Mouse (Mus musculus): ENCODE measurements around the gene Wdr81. TPM values are rescaled to one million over a fixed set of nuclear protein-coding genes. Genes with fewer than 3 reads are reported as not detected.

The Wdr81 gene
- polyA plus RNA-seq, 1 experiment = 24.8 TPM

DNA sequence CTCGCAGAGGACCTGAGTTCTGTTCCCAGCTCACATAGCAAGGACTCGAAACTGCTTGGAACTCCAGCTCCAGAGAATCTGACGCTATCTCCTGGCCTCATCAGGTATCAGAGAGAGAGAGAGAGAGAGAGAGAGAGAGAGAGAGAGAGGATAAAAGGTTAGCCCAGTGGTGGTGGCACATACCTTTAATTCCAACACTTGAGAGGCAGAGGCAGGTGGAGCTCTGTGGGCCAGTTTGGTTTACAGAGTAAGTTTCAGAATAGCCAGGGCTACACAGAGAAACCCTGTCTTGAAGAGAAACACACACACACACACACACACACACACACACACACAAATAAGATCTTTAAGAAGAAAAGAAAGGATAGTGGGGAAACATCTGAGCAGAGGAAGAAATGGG is 31.4 kb downstream of the Wdr81 start:
- no peak for TF ChIP-seq GATA1 (IDR thresholded peaks at IDR 0.05; ENCODE audit: low read length)

DNA sequence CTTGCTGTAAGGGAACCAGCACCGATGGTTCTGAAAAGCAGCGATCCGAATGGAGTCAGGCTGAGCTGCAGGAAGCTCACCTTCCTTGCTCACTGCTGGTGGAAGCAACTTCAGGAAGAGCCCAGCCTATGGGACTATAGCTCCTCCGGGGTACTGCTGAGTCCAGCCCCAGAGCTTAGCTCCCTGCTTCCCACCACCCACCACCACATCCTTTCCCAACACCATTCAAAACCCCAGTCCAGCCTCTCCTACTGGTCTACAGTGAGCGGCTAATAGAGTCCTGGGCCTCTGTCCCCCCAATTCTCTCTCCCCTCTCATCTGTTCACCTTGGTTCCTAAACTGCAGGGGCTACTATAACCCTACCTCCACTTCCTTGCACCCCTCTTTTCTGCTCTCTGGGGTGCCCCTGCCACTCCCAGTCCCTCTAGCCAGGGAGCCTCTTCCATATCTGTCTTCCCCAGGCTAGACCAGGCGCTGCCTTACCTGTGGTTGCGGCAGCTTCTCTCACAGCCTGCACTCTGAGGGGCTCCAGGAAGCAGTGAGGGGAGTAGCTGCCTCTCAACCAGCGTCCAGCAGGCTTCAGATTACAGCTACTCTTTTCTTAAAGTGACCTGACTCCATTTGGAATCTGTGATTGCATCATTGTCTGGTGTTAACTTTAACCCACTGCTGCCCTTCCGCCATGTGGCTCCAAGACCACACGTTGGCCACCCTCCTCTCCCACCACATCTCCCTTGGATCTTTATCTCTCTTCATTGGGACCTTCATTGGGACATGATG is 32.3 kb downstream of the Wdr81 start, which contains the start of gene Serpinf1:
TSS of gene Serpinf1 (minus strand) at position 689 of the 780 bp plus-strand sequence.
- no peak for TF ChIP-seq GATA1 (IDR thresholded peaks at IDR 0.05; ENCODE audit: low read length)

GRCm38 (mm10) chr11:75421375-75422012 is 33.0 kb downstream of the Wdr81 start:
- no peak for TF ChIP-seq GATA1 (IDR thresholded peaks at IDR 0.05; ENCODE audit: low read length)

DNA sequence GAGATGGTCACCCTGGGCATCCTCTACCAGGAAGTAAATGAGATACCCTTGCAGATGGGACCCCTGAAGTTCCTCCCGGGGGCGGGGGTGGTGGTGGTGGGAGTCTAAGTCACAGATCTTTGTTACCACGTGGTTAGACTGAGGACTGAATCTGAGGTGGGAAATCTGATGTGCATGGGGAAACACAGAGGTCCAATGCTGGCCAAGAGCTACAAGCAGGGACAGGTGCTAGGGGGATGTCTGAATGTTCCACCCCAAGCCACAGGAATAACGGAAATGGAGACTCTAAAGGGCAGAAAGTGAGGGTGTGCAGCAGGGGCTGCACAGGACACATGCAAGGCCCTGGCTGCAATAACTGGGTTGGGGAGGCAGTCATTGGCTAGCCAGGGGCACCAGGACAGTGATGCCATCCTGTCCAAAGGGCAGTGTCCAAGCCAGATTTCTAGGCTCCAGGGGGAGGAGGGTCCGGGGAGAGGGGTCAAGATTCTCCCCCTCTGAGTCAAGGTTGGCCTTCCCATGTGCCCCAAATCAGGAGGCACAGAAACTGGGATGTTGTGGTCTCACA is 33.6 kb downstream of the Wdr81 start:
- no peak for TF ChIP-seq GATA1 (IDR thresholded peaks at IDR 0.05; ENCODE audit: low read length)

DNA sequence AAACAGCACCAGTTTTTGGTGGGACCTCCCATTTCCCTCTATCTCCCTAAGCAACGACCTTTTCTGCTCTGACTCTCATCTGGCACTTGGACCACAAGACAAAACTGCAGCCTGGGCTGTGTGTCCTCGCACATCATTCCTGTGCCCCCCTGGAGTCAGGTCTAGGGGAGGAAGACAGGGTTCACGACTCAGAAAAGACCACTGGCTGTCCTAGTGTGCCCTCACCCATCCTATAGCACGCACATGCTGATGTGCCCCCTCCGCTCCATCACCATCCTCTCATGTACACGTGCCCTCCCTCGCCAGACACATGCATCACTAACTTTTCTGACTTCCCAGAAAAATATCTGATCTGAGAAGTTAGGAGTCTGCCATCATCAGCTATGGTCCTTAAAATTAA is 34.5 kb downstream of the Wdr81 start:
- TF ChIP-seq GATA1 (IDR thresholded peaks at IDR 0.05; ENCODE audit: low read length) = no peak

DNA sequence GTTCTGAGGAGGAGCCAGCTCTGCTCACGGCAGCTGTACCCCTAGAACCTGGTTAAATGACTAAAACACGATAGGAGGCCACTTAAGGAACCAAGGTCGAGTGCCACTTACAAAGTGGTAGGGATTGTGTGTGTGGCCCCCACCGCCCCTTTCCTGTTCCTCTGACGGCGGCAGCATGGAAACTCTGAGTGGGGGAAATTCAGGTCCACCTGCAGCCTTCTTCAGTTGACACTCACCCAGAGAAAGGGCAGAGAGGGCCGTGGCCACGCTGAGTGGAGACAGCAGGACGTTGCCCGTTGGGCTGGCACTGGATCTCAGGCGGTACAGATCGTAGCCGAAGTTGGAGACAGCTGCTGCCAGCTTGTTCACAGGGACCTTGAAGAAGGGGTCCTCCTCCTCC is 38.5 kb downstream of the Wdr81 start:
- TF ChIP-seq GATA1 (IDR thresholded peaks at IDR 0.05; ENCODE audit: low read length) = no peak

DNA sequence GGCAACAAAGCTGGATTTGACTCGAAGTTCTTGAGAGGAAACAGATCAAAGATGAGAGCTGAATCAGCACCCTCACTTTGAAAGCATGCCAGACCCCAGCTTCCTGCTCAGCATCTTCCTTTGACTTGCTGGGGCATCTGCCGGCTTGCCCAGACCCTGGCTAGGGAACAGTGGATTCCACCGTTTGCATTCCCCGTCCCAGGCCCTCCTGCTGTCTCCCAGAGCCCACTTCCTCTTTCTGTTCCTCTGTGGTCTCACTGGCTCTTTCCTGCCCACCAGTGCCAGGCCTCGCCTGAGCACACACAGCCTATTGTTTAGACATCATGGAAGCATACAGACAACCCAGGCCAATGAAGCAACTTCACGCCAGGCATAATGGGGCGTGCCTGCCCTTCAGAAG is 39.4 kb downstream of the Wdr81 start:
- TF ChIP-seq GATA1 (IDR thresholded peaks at IDR 0.05; ENCODE audit: low read length) = no peak

DNA sequence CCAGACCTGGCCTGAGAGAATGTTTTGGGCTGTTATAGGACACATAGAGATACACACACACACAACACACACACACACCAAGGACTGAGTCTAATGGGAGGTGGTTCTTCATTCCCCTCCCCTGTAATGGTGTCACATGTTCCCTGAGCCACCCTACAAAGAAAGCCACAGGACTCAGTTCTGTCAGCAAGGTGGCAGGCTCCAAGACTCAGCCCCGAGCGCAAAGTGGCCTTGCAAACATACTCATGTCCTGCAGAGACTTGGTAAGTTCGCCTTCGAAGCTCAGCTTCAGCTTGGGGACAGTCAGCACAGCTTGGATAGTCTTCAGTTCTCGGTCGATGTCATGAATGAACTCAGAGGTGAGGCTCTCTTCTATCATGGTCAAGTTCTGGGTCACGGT is 43.9 kb downstream of the Wdr81 start:
- no peak for TF ChIP-seq GATA1 (IDR thresholded peaks at IDR 0.05; ENCODE audit: low read length)

DNA sequence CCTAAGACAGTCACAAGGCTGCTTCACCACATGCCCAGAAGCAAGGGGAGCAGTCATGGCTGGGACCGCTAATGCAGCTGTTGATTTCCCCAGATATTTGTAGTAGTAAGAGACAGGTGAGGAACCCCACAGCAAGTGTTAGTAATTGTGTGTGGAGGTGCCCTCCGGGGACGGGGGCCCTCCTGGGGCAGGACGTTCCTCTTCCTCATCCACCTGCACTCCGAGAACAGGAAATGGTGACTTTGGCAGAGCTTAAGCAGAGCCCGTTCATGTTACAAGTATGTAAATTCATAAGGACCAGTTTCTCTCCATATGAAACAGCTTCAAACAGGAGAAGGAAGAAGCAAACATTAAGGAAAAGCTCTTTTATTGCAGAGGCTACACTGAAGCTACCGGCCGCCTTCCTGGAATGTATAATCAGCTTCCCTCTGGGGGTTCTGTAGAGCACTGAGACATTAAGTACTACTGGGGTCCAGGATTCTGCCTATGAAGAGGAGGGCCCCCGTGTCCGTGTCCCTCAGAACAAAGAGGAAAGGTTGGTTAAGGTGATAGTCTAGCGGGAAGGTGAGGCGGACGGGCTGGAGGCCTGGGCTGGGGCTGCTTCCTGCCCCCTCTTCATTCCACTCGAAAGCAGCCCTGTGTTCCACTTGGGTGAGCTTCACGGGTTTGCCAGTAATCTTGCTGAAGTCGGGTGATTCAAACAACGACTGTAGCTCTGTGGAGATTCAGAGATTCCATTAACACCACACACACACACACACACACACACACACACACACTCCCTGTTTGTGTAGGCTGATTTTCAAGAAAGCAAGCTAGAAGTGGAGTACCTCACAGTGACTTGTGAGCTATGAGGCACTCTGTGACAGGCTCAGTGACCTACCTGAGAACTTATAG is 44.6 kb downstream of the Wdr81 start:
- no peak for TF ChIP-seq GATA1 (IDR thresholded peaks at IDR 0.05; ENCODE audit: low read length)

- TF ChIP-seq GATA1 (IDR thresholded peaks at IDR 0.05; ENCODE audit: low read length) = no peak
Observed at GRCm38 (mm10) chr11:75406865-75407264, 47.7 kb downstream of the Wdr81 start.

DNA sequence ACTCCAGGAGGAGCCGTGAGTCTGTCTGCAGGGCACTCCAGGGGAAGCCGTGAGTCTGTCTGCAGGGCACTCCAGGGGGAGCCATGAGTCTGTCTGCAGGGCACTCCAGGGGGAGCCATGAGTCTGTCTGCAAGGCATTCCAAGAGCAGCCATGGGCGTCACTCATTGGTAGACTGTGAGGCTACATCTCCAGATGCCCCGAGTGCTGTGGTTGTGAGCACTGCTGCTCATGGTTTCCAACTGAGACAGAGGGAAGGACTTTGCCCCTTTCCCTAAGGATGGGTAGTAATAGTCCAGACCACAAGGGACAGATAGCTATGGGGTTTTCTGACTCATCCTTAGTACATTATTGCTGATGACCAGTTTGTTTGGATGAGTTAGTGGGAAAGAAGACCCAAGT is 48.4 kb downstream of the Wdr81 start:
- no peak for TF ChIP-seq GATA1 (IDR thresholded peaks at IDR 0.05; ENCODE audit: low read length)

DNA sequence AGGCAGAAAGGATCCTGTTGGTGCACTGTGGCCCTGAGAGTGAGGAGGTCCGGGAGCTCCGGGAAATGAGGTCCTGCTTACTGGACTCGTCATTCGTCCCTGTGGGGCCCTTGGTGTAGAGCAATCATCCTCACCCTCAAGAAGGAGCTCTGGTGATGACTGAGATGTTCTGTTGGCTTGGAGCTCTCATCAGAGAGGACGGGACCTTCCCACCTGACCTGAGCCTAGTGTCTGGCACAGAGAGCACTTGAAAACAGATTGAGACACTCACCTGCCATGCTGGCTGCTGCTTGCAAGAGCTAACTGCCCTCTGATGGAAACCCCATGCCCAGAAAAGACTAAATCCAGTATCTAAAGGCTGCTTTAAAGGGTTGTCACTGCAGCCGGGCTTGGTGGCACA is 49.7 kb downstream of the Wdr81 start:
- no peak for TF ChIP-seq GATA1 (IDR thresholded peaks at IDR 0.05; ENCODE audit: low read length)

- TF ChIP-seq GATA1 (IDR thresholded peaks at IDR 0.05; ENCODE audit: low read length) = no peak
Observed at GRCm38 (mm10) chr11:75403301-75404052, 51.0 kb downstream of the Wdr81 start.

DNA sequence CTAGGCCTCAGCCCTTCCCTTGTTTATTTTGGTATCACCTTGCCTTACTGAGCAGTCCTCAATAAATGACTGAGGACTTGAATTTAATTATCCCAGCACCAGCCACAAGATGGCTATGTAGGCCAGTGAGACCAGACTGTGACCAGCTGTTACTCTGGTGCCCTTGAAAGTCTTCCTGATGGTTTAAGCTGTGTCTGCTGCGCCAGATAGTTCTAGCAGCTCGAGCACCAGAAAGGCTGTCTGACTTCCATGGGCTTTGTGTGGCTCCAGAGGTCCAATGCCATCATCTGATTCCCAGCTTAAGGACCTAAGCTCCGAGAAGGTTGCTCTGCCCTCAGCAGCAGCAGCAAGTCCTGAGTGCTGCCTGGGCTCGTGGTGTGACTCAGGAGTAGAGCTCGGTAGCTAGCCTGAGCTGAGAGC is 52.2 kb downstream of the Wdr81 start:
- no peak for TF ChIP-seq GATA1 (IDR thresholded peaks at IDR 0.05; ENCODE audit: low read length)

DNA sequence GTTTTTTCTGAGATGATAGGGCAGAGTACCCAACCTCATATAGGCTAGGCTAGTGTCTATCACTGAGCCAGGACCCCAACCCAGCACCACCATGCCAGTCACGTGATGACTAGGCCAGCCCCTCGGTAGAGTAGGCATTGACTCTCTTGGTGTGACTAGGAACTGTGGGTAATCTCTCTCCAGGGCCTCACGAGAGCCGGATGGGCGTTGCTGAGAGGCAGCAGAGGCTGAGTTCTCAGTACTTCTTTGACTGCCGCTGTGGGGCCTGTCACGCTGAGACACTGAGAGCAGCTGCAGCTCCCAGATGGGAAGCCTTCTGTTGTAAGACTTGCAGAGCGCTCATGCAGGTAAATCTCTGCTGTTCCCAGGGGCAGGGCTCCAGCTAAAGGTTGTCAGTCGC is 54.4 kb downstream of the Wdr81 start:
- no peak for TF ChIP-seq GATA1 (IDR thresholded peaks at IDR 0.05; ENCODE audit: low read length)
